Mouse (Mus musculus) heart, postnatal 14 days (tissue): ENCODE results near the gene Tas2r110. TPM values are rescaled to one million over a fixed set of nuclear protein-coding genes. Genes with fewer than 3 reads are reported as not detected.

ENCODE experiments used
- DNase-seq, 2 experiments: peaks; one replicate each; pipeline ENCODE4 v3.0.0; 2021 to 2022
- intact Hi-C: fragments of 180-260 bp; cut with DNase I; formaldehyde crosslinking; loops from one replicate; pipeline ENCODE4 v1.15.1; 2025
- long read RNA-seq, 2 experiments: library from polyadenylated mRNA; stranded (forward); transcript quantifications; one replicate each; pipeline ENCODE4 v2.0.0; 2021
- total RNA-seq, 2 experiments: library from RNA; stranded (reverse); gene quantifications; 2 replicates each; pipeline ENCODE4 v1.2.3; 2021

Gene Tas2r110
- not detected for total RNA-seq
- long read RNA-seq, experiment 1 = 0 reads
- long read RNA-seq, experiment 2 = 0 reads

GRCm38 (mm10) chr6:132867708-132868107 lies at the start of gene Tas2r110:
TSS of gene Tas2r110 (plus strand) at chr6:132868008.
- intact Hi-C loops = no loop called here
- no peak for DNase-seq

- intact Hi-C loops = no loop called here
- no peak for DNase-seq
These were observed 21.0 kb upstream of the Tas2r110 start, which contains the start of gene Tas2r123 for GRCm38 (mm10) chr6:132846842-132847241. TSS of gene Tas2r123 (plus strand) at chr6:132847142.

- DNase-seq = no peak
- intact Hi-C loops = no loop called here
These were observed 12.7 kb upstream of the Tas2r110 start, which contains the start of gene Tas2r116 for GRCm38 (mm10) chr6:132855138-132855537. TSS of gene Tas2r116 (plus strand) at chr6:132855438.

- DNase-seq = no peak
- intact Hi-C loops = no loop called here
These were observed 24.9 kb downstream of the Tas2r110 start, which contains the start of gene Tas2r113 for GRCm38 (mm10) chr6:132892711-132893110. TSS of gene Tas2r113 (plus strand) at chr6:132893011.

GRCm38 (mm10) chr6:132909351-132909750 lies 41.5 kb downstream of the Tas2r110 start, which contains the start of gene Tas2r125:
TSS of gene Tas2r125 (plus strand) at chr6:132909651.
- intact Hi-C loops = no loop called here
- no peak for DNase-seq

Other genes with a start within 250 kb of the Tas2r110 start
- gene A630073D07Rik, start 216.5 kb upstream of the Tas2r110 start, total RNA-seq = not detected
- not detected for gene Tas2r120, start 211.1 kb upstream of the Tas2r110 start, total RNA-seq
- gene Tas2r121, start 167.0 kb upstream of the Tas2r110 start, total RNA-seq = not detected
- not detected for gene Tas2r122, start 156.1 kb upstream of the Tas2r110 start, total RNA-seq
- not detected for gene Tas2r115, start 130.0 kb upstream of the Tas2r110 start, total RNA-seq
- gene Tas2r124, start 113.3 kb upstream of the Tas2r110 start, total RNA-seq = not detected
- not detected for gene Tas2r102, start 105.9 kb upstream of the Tas2r110 start, total RNA-seq
- gene Tas2r136, start 89.8 kb upstream of the Tas2r110 start, total RNA-seq = not detected
- not detected for gene Tas2r117, start 65.2 kb upstream of the Tas2r110 start, total RNA-seq
- not detected for gene Tas2r123, start 20.9 kb upstream of the Tas2r110 start, total RNA-seq
- not detected for gene Tas2r116, start 12.6 kb upstream of the Tas2r110 start, total RNA-seq
- gene Tas2r113, start 25.0 kb downstream of the Tas2r110 start, total RNA-seq = not detected
- gene Tas2r125, start 41.6 kb downstream of the Tas2r110 start, total RNA-seq = not detected
- not detected for gene Tas2r129, start 83.1 kb downstream of the Tas2r110 start, total RNA-seq
- not detected for gene Tas2r131, start 89.9 kb downstream of the Tas2r110 start, total RNA-seq
- gene Tas2r109, start 113.0 kb downstream of the Tas2r110 start, total RNA-seq = not detected
- not detected for gene Tas2r103, start 169.1 kb downstream of the Tas2r110 start, total RNA-seq
- gene Tas2r140, start 187.8 kb downstream of the Tas2r110 start, total RNA-seq = not detected
- 10 to 100 TPM; 65.5 to 73.3 TPM for gene Smim10l1, start 236.9 kb downstream of the Tas2r110 start, total RNA-seq